Mouse (Mus musculus) adipocyte (in vitro differentiated cells): Measurements from ENCODE around the gene Wdr91.

Experiments
- DNase-seq: peaks from one replicate; pipeline ENCODE4 v3.0.0-alpha.2; 2016; ENCODE audit warnings: low spot score

The Wdr91 gene

GRCm38 (mm10) chr6:34914462-34914861, 3.8 kb upstream of the Wdr91 start:
- no peak for DNase-seq

- DNase-seq = no peak
Measured at GRCm38 (mm10) chr6:34913341-34914040, 2.8 kb upstream of the Wdr91 start.

GRCm38 (mm10) chr6:34909631-34910345, 888 bp downstream of the Wdr91 start:
- DNase-seq = no peak

GRCm38 (mm10) chr6:34907696-34908260, 2.9 kb downstream of the Wdr91 start:
- DNase-seq = no peak

- DNase-seq = no peak
Measured at GRCm38 (mm10) chr6:34907121-34907614, 3.5 kb downstream of the Wdr91 start.

- DNase-seq = peak; percentile 77
Measured at GRCm38 (mm10) chr6:34906661-34907060, 4.0 kb downstream of the Wdr91 start.

- DNase-seq = no peak
Measured at GRCm38 (mm10) chr6:34906125-34906524, 4.6 kb downstream of the Wdr91 start.

GRCm38 (mm10) chr6:34904361-34904760, 6.3 kb downstream of the Wdr91 start:
- no peak for DNase-seq

- no peak for DNase-seq
Measured at GRCm38 (mm10) chr6:34903851-34904250, 6.8 kb downstream of the Wdr91 start.

- no peak for DNase-seq
Measured at GRCm38 (mm10) chr6:34903441-34903840, 7.2 kb downstream of the Wdr91 start.

- no peak for DNase-seq
Measured at GRCm38 (mm10) chr6:34902578-34902977, 8.1 kb downstream of the Wdr91 start.

- DNase-seq = no peak
Measured at GRCm38 (mm10) chr6:34901911-34902444, 8.7 kb downstream of the Wdr91 start.

GRCm38 (mm10) chr6:34900990-34901389, 9.7 kb downstream of the Wdr91 start:
- DNase-seq = no peak

GRCm38 (mm10) chr6:34899127-34899526, 11.5 kb downstream of the Wdr91 start:
- no peak for DNase-seq

- no peak for DNase-seq
Measured at GRCm38 (mm10) chr6:34896168-34896780, 14.4 kb downstream of the Wdr91 start.

- no peak for DNase-seq
Measured at GRCm38 (mm10) chr6:34895569-34895968, 15.1 kb downstream of the Wdr91 start.

- DNase-seq = no peak
Measured at GRCm38 (mm10) chr6:34889185-34889584, 21.5 kb downstream of the Wdr91 start.

- no peak for DNase-seq
Measured at GRCm38 (mm10) chr6:34887131-34887850, 23.4 kb downstream of the Wdr91 start.

- DNase-seq = no peak
Measured at GRCm38 (mm10) chr6:34884724-34885123, 26.0 kb downstream of the Wdr91 start.

- DNase-seq = peak; percentile 83
Measured at GRCm38 (mm10) chr6:34879911-34880475, 30.7 kb downstream of the Wdr91 start.

GRCm38 (mm10) chr6:34879101-34879740, 31.5 kb downstream of the Wdr91 start:
- DNase-seq = no peak
